Mouse (Mus musculus): ENCODE measurements around the gene B4galnt2.
"Not testable (repeated sequence)": the region's sequence is repeated elsewhere in the genome, so short reads cannot be mapped to it uniquely, and the experiment has no call there.

The B4galnt2 gene

DNA sequence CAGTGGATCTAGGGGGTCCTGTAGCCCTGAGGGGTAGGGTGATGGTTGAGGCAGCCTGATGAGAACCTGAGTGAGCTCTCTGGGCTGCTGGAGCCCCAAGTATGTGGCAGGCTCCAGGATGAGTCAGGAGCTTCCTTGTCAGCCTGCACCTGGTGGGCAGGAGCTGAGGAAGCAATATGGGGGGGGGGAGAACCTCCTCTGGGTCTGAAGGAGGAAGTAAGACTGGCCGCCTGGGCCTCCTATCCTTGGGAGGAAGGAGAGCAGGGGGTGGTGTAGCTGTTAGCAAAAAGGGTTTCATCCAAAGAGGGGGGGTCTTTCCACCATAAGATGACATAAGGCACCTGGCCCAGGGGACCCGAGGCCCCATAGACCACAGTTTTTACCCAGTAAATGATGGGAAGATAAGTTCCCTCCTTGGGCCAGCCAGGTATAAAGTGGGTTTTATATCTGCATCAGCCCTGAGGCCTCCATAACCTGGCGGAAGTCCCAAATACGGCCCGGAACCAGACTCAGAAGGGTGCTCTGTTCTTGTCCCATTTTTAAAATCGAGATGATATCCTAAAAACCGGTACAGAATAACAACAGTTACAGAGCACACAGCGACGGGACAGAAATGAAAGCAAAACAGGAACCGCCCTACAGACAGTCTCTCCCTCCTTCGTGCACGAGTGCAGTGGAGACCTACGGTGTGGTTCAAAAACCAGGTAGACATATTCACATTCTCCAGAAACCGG, 18.1 kb downstream of the B4galnt2 start:
- no peak for DNase-seq (ENCODE audit: low spot score in 2 of 2)

DNA sequence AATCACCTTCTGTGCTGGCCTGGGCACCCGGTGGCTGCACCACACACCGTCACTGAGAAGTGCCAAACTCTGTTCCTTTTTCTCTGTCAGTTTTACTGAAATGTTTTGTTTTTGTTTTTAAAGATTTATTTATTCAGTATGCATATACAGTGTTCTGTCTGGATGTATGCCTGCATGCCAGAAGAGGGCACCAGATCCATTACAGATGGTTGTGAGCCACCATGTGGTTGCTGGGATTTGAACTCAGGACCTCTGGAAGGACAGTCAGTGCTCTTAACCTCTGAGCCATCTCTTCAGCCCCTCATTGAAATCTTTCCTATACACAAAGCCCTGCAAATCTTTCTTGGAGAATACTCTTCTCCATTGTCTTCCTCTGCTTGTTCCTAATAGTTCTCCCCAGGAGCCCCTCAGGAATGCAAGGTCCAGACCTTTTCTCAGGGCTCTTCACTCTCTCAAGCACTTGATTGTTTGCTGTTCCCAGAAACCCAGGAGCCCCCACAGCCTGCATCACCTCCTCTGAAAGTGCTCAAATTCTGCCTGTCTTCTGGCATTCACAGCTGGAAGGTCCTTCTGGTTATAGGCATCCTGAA, 24.1 kb downstream of the B4galnt2 start:
- DNase-seq (ENCODE audit: low spot score in 2 of 2): no peak

DNA sequence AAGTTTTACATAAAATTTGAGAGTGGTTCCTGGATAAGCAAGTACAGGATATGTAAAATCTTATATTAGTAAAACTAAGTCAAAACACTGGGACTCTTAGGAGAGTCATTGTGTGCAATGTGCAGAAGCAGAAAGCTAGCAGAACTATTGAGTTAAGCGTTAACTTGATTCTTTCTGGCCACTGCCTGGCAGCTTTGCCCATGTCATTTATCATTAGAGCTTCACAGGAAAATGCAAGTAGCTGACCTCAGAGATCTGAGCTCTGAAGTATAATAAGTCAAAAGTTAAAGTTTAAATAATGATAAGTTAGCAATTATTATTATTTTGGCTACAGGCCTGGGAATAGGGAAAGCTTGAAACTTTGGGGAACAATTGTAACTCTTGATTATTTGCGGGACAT, 34.8 kb downstream of the B4galnt2 start:
- DNase-seq (ENCODE audit: low spot score in 2 of 2): not testable (repeated sequence)

DNA sequence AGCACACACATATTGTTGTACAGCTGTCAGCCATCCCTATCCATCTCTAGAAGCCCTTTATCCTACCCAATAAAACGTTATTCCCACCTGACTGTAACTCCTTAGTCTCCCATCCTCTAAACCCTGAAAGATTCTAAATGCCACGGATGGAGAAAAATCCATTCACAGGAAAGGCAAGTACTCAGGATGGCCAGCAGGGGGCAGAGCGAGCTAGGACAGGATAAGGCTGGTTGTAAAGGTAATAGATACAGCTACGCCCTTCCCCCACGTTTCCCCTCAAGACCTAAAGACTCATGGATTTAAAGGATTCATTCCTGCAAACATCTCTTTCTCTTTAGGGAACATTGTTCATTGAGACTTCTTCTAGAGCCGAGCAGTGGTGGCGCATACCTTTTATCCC, 38.4 kb downstream of the B4galnt2 start:
- peak; percentile 13 to 49 for DNase-seq (ENCODE audit: low spot score in 2 of 2)

DNA sequence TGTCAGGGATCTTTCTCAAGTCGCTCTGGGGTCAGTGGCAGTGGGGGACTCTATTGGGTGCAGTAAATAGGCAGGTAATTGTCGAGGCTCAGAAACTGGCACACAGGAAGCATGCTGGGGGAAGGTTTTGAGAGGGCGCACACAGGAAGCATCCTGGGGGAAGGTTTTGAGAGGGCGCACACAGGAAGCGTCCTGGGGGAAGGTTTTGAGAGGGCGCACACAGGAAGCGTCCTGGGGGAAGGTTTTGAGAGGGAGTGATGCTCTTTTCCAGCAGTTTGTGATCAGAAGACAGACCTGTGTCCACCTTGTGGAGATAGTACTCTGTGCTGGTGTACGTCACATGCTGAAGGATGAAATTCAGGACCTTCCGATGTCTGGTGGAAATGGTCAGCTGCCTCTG, 38.9 kb downstream of the B4galnt2 start:
- no peak for DNase-seq (ENCODE audit: low spot score in 2 of 2)

DNA sequence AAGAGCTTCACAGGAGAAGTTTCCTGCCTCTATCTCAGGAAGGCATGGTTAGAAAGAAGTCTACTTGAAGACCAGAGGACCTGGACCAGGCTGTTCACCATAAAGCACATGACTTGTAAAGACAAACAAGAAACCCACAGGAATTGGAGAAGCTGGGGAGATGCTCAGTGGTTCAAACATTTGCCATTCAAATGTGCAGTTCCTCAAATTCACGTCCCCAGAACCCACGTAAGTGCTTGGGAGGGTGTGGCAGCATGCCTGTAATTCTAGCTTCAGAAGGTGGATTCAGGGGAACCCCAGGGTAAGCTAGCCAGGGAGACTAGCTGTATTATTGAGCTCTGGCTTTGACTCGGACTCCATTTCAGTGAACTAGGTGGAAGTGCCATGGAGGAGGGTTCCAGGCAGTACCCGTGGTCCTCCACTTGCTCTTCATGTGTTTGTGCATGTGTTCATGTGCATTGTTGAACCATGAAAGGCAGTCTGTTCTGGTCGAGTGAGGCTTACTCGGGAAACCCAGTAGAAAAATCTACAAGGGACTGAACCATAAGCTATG, 44.7 kb downstream of the B4galnt2 start:
- DNase-seq (ENCODE audit: low spot score in 2 of 2): no peak

DNA sequence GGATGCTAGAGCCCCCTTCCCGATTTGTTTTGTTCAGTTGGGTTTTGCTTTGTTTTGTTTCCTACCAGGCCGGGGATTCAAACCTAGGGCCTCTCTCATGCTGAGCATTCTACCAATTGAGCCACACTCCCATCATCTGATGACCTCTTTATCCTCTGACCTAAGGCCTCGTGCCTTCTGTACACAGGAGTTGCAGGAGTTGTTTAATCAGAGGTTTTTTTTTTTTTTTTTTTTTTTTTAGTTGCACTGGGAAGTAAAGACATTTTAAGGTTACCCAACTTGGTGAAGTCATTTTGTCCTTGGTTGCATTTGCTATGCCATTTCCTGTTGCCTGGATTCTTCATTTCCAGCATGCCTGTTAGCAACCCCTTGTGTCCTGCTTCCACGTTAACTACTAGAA, 45.2 kb downstream of the B4galnt2 start:
- no peak for DNase-seq (ENCODE audit: low spot score in 2 of 2)

DNA sequence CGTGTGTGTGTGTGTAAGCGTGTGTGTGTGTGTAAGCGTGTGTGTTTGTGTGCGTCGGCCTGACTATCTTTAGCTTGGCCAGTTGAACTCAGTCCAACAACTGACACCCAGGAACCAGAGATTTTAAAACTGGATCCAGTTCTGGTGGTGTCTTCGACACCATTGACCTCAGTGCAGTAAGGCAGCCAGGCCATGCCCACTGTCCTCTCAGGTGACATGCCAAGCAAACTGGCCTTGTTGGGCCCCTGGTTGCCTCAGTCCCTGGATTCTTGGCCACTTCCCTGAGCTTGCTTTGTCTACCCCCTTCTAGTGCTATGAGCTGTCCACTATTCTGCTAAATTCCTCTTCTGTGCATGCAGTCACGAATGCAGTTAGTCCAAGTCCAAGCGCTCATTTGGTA, 53.3 kb downstream of the B4galnt2 start:
- DNase-seq (ENCODE audit: low spot score in 2 of 2): no peak

DNA sequence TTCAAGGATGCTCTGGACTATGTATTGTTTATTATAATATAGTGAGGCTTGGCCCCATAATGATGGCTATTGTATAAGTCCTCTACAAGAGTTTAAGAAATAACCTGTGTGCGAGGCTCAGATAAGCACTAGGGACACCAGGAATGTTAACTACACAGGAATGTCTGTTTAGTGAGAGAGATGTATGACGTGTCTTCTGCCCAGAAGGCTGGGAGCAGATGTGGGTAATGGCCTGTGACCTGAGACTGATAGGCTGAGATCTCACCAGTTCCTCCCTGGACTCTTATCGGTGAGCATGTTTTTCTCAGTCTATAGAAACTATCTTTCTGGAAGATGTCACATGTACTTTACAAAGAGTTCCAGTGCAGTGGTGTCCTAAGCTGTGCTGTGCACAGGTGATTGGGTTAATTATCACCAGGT, 54.6 kb downstream of the B4galnt2 start:
- DNase-seq (ENCODE audit: low spot score in 2 of 2): no peak

DNA sequence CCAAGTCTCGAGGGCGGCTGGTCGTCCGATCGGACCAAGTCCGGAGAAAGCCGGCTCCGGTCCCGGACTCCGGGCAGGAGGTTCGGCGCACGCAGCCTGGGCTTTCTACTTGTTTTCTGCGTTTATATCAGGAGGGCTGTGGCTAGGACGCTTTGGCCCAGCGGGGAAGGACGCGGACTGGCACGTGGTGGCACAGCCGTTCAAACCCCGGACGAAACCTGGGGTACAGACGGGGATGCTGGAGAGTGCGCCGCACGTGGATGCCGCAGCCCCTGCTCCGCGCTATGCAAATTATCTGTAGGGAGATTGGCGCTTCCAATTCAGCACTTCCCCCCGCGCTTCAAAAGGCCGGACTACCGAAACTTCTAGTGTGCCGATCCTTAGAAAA, 55.2 kb downstream of the B4galnt2 start:
- peak in 1 of 2 experiments; percentile 68 for DNase-seq (ENCODE audit: low spot score in 2 of 2)

DNA sequence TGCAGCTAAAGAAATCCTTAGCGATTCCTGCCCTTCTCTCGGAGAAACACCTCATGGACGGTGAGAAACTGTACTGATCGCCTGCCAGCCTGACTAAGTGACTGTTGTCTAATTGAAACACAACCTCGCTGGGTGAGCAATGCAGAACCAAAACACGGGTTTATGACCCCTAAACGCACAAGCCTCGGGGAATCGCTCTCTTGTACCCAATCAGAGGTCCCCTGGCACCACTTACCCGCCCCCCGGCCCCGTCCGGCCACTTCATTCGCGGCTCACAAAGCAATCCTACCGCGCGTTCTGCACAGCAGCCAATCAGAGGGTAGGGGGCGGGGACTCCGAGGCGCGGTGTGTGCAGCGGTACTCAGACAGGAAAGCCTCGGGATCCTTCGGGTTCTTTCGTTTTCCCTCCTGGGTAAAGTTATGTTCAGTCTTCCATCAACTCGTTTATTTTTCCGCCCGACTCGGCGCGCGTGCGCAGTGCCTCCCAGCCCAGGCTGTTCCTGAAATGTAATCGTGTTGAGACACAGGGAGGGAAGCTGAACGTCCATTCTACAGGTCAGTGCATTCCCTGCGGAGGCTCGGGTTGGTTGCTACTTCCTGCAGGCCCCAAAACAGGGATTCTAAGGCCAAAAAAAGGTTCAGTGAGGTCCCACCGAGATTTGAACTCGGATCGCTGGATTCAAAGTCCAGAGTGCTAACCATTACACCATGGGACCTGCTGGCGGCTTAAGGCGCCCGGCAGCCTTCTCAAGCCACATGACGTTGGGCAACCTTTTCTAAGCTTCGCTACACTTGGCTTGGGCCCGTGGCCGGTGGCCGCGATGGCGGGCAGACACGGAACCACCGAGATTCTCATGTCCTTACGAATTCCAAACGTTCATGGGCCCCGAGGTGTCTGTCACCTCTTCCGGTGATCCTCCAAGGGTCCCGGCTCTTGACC, 55.9 kb downstream of the B4galnt2 start:
- DNase-seq (ENCODE audit: low spot score in 2 of 2): peak; percentile 94 to 97

DNA sequence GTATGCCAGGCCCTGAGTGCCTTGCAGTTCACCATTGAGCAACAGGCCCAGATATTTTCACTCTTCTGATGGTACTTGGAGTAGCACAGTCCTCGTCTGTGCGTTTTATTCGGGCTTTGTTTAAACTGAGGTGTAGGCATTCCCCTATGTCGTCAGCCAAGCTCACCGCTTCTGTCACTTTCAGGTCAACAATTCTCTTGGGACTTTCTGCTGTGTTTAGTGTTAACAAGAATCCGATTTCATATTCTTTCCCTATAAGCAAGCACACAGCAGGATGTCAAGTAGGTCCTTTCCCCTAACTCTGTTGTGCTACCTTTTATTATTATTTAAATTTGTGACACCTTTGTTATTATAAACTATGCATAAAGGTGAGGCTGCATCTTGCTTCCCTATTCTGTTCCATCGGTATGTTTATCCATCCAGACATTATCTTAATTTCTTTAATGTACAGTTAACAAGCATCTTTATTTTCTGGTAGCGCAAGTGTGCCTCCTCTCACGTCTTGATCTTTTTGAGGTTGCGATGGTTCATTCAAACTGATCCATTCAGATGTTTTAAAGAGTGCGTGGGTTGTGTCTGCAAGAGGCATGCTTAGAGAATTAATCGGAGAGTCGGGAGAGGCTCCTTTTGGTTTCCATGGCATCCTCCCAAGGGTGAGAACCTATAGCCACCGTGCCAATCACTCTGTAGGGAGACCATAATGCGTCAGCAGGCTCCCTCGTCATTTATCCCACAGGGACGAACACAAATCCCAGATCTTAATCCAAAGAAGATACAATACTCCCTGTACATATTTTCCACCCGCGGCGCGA, 56.8 kb downstream of the B4galnt2 start:
- DNase-seq (ENCODE audit: low spot score in 2 of 2): no peak

DNA sequence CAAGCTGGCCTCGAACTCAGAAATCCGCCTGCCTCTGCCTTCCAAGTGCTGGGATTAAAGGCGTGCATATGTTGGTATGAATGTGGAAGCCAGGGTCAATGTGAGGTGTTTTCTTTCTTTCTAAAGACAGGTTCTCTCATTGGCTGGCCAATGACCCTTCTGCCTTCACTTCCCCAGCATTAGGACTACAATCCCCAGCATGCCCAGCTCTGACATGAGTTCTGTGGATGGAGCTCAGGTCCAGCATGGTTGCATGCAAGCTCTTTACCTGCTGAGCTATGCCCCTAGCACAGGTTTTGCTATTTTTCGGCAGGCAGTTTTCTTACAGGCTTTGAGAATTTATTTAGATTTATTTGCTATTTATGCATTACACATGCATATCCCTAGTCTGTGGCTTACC, 57.4 kb downstream of the B4galnt2 start:
- no peak for DNase-seq (ENCODE audit: low spot score in 2 of 2)

DNA sequence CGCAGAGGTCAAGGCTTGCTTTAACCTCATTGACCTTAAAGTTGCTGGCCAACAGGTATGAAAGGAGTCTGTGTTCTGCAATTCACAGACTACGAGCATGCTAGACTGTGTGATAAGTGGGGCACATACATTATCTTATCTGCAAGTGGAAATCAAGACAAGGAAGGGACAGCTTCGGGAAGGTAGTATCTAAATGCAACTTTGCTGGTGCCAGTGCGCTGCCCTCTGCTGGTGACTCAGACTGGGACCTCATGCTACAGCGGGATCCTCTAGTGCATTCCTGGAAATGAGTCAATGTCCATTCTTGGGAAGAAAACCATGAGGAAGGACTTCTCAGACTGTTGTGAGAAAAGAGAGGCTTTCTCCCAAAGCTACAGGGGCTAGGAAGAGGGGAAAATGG, 61.0 kb downstream of the B4galnt2 start:
- peak; percentile 35 to 70 for DNase-seq (ENCODE audit: low spot score in 2 of 2)

DNA sequence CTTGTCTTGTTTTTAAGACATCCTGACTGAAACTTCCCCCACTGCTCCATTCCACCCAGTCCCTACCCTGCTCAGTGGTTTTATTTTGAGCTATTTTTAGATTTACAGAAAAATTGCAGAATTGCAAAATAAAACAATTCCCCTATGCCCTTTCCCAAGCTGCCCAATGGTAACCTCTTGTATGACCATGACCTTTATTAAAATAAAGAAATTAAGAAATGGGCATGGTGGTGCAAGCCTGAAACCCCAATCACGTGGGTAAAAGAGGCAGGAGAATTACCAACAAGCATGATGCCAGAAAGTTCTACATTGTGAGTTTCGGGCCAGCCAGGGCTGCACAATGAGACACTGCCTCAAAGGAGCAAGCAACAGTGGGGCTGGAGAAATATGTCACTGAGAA, 63.8 kb downstream of the B4galnt2 start:
- no peak for DNase-seq (ENCODE audit: low spot score in 2 of 2)

DNA sequence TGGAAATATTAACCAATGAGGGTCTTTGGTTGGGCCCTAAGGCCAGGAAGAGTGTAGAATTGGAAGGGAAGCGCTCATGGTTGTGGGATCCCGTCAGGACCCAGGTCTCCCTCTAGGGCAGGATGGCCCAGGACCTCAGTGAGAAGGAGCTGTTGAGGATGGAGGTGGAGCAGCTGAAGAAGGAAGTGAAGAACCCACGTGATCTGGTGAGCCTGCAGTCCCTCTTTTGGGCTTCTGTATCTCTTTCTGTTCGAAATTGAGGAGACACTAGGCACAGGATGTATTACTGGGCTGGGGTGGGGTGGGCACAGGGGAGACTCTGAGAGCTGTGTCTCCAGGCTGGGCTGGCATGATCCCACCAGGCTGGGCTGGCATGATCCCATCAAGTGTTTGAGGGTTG, 69.8 kb downstream of the B4galnt2 start:
- DNase-seq (ENCODE audit: low spot score in 2 of 2): no peak

DNA sequence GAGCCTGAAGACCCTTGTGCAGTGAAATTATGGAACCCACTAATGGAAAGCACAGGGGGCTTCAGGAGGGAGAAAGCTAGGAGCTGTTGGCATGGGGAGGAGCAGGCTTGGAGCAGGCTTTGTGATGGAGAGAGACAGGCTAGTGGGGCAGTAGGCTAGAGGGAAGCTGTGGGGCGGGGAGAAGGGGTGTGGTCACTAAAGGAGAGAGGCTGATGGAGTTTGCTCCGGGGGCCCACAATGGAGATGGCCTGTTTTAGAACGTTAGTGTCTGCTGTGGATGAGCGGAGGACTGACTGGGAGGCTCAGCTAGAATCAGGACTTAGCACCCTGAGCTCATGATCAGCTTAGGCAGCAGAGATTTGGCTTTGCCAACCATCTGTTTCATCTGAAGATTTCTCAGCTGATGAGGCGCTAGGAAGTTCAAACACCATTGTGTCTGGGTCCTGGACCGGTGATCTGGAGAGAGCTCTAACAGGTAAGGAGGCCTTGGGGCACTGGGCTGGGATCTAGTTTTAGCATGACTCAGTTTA, 71.2 kb downstream of the B4galnt2 start:
- no peak for DNase-seq (ENCODE audit: low spot score in 2 of 2)

DNA sequence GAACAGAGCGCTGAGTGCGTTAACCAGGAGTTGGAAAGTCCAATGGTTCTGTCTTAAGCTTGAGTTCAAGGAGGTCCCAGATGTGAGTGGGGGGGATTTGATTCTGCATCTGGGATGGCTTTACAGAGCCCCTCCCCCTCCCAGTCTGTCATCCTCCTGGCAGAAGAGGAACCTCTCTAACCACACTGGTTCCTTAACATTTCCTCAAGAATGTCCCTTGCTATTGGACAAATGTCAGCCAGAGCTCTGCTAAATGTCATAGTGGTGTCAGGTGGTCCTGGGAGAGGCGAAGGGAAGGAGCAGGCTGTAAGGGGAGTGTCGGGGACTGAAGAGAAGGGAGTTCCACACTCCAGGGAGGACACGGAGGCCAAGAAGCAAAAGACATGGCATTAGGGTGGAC, 71.7 kb downstream of the B4galnt2 start:
- no peak for DNase-seq (ENCODE audit: low spot score in 2 of 2)

DNA sequence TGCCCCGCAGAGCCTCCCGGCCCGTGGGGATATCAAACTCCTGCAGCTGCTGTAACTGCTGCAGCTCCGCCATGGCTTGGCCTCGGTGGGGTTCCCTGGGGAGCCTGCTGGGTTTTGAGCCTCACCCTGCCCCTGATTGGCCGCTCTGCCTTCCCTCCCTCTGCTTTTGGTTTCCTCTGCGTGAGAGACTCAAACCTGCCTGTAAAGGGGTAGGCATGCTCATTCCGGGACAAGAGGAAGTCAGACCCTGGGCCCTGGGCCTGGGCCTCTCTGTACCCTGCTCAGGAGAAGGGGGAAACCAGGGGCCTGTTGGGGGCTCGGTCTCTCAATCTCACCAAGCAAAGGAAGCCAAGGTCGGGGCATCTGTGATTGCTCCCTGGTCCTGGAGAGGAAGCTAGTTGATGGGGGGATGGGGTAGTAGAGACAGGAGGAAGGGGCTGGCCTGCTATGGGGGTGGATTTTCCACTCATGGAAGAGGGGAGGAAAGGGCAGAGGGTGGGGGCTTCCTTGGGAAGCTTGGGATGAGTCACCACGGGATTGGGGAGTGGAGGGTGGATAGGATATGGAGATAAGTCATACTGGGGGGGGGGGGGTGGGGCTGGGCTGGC, 72.5 kb downstream of the B4galnt2 start, which contains the start of gene Abi3:
TSS of gene Abi3 (minus strand) at position 403 of the 608 bp plus-strand sequence.
- no peak for DNase-seq (ENCODE audit: low spot score in 2 of 2)

DNA sequence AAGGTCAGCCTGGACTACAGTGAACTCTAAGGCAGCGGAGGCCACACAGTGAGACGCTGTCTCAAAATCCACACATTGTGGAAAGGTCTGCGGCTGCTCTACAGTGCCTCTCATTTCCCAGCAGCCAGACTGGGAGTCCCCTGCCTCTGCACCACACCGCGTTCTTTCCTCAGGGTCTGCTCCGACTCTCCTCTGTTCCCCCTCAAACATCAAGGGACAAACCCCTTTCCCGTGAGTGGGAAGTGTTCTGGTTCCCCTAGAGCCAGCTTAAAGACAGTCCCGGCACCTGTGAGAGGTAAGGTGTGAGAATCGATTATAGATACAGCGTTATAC, 73.2 kb downstream of the B4galnt2 start:
- DNase-seq (ENCODE audit: low spot score in 2 of 2): no peak

Data from urinary bladder, postnatal 36 days (tissue).